Mouse (Mus musculus): ENCODE measurements around the gene Rbm26. TPM values are rescaled to one million over a fixed set of nuclear protein-coding genes. Genes with fewer than 3 reads are reported as not detected.
A peak's percentile ranks its signal among the peaks of the same experiment; 100 is the strongest.

Rbm26 gene
- polyA plus RNA-seq, 1 experiment from 2014 or later = 43.2 TPM

DNA sequence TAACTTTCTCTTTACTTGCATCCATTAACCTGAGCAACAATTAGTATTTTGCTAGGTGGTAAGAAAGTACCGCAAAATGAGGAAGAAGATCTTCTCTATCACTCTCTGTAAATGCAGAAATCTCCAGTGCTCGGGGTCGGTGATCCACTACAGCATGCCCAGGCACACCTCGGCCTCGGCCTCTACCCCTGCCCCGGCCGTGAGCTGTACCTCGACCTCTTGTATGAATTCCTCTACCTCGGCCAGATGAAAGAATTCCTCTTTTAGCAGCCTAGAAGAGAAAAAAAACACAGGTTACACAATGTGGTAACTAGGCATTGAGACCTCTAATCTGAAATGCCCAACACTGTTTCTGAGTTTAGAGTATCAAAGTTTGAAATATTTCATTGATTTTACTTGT is 52.6 kb downstream of the Rbm26 start:
- DNase-seq (ENCODE audit: low spot score) (no peak), ATAC-seq (replicated peaks; ENCODE audit: low FRiP score, low TSS enrichment, low read depth) (no peak)
- WGBS = 93% methylated on average over 9 of the region's 9 CpGs
- H3K4me2 ChIP-seq (ENCODE audit: low read length) = no peak overlapping the region
- H3K27ac ChIP-seq (ENCODE audit: low read depth) = no peak overlapping the region
- H3K4me3 ChIP-seq (ENCODE audit: low read depth, low read length) = no peak overlapping the region
- H3K4me1 ChIP-seq (replicated peaks; ENCODE audit: control insufficient read depth, insufficient read depth, low read length) = no peaks in the 10 kb centered on the region
- H3K27me3 ChIP-seq (replicated peaks; ENCODE audit: control insufficient read depth, insufficient read depth, low read length) = no peaks in the 10 kb centered on the region
- H3K36me3 ChIP-seq (ENCODE audit: control insufficient read depth, insufficient read depth, low read length) = peaks cover 77% of the 10 kb centered on the region
- H3K9ac ChIP-seq (ENCODE audit: low read length) = no peak overlapping the region
- H3K9me3 ChIP-seq (ENCODE audit: control insufficient read depth, low read length) = no peaks in the 10 kb centered on the region

DNA sequence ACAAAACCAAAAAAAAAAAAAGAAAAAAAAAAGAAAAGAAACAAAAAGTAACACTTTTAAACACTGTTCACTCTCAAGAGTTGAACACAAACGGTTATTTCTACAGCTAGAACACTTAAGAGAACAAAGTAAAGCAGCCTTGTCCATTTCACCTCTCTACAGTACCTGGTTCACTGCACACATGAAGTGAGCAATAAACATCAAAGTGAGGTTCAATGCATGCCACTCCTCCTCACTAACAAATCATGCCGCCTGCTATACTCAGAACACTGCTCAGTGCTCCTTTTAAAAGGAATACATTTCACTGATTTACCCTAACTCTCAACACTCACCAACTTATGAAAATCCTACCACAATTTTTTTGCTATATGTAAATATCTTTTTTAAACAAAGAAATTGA is 61.7 kb downstream of the Rbm26 start:
- H3K4me1 ChIP-seq (replicated peaks; ENCODE audit: control insufficient read depth, insufficient read depth, low read length) = no peaks in the 10 kb centered on the region
- H3K9me3 ChIP-seq (ENCODE audit: control insufficient read depth, low read length) = no peaks in the 10 kb centered on the region
- H3K27ac ChIP-seq (ENCODE audit: low read depth) = no peak overlapping the region
- no peak for DNase-seq (ENCODE audit: low spot score)
- H3K27me3 ChIP-seq (replicated peaks; ENCODE audit: control insufficient read depth, insufficient read depth, low read length) = no peaks in the 10 kb centered on the region
- H3K4me3 ChIP-seq (ENCODE audit: low read depth, low read length) = no peak overlapping the region
- no peak overlapping the region for H3K4me2 ChIP-seq (ENCODE audit: low read length)
- no peak for ATAC-seq (replicated peaks; ENCODE audit: low FRiP score, low TSS enrichment, low read depth)
- 87% methylated on average over 2 of the region's 2 CpGs for WGBS
- H3K9ac ChIP-seq (ENCODE audit: low read length) = no peak overlapping the region
- H3K36me3 ChIP-seq (ENCODE audit: control insufficient read depth, insufficient read depth, low read length) = peaks cover 46% of the 10 kb centered on the region

DNA sequence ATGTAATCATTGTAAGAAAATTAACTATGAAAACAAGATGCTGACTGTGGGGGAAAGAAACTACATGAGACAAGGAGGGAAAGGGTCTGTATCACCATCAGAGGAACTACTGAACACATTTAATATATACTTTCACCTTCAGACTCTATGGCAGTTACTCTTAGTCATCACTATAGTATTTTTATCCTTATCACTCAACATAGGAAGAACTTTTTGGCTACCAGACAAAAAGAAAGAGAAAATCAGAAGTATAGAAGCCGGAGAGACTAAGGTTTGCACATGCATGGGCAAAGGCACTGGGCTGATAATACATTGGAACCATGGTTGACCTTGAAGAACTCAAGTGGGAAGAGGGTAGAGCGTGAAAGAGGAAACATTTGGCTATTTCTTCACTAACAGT is 70.9 kb downstream of the Rbm26 start:
- Histone ChIP-seq H3K4me3 (ENCODE audit: low read depth, low read length) (no peak overlapping the region), H3K4me2 (ENCODE audit: low read length) (no peak overlapping the region), H3K4me1 (replicated peaks; ENCODE audit: control insufficient read depth, insufficient read depth, low read length) (no peaks in the 10 kb centered on the region), H3K27ac (ENCODE audit: low read depth) (no peak overlapping the region), H3K9me3 (ENCODE audit: control insufficient read depth, low read length) (no peaks in the 10 kb centered on the region), H3K36me3 (ENCODE audit: control insufficient read depth, insufficient read depth, low read length) (peaks cover 21% of the 10 kb centered on the region), H3K9ac (ENCODE audit: low read length) (no peak overlapping the region), H3K27me3 (replicated peaks; ENCODE audit: control insufficient read depth, insufficient read depth, low read length) (no peaks in the 10 kb centered on the region)
- DNase-seq (ENCODE audit: low spot score) (no peak), ATAC-seq (replicated peaks; ENCODE audit: low FRiP score, low TSS enrichment, low read depth) (no peak)
- WGBS = 99% methylated on average over 2 of the region's 2 CpGs

DNA sequence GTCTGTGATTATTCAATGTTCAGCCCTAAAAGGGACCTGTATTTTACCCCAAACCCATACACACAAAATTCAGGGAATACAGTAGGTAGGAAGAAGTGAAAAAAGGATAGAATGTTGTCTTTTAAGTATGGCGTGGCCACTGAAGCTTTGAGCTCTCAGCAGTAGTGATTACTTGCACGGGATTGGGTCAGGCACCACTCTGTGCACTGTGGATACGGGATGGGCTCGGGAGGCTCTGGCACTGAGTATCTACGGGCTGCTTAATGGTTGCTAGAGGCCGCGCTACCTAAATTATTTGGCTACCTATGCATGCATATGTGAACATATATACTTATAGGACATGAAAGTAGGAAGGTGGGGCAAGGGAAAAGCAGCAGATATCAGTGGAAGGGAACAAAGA is 78.3 kb downstream of the Rbm26 start:
- no peak overlapping the region for H3K4me3 ChIP-seq (ENCODE audit: low read depth, low read length)
- H3K27ac ChIP-seq (ENCODE audit: low read depth) = no peak overlapping the region
- DNase-seq (ENCODE audit: low spot score) (peak; percentile 45), ATAC-seq (replicated peaks; ENCODE audit: low FRiP score, low TSS enrichment, low read depth) (0 out of 2 replicates have a peak, but pooled peaks have one; percentile 34)
- H3K36me3 ChIP-seq (ENCODE audit: control insufficient read depth, insufficient read depth, low read length) = 0 out of 2 replicates have a peak, but pooled peaks cover 2% of the 10 kb centered on the region
- no peaks in the 10 kb centered on the region for H3K27me3 ChIP-seq (replicated peaks; ENCODE audit: control insufficient read depth, insufficient read depth, low read length)
- WGBS = 79% methylated on average over 7 of the region's 7 CpGs
- no peak overlapping the region for H3K9ac ChIP-seq (ENCODE audit: low read length)
- no peaks in the 10 kb centered on the region for H3K4me1 ChIP-seq (replicated peaks; ENCODE audit: control insufficient read depth, insufficient read depth, low read length)
- H3K9me3 ChIP-seq (ENCODE audit: control insufficient read depth, low read length) = no peaks in the 10 kb centered on the region
- no peak overlapping the region for H3K4me2 ChIP-seq (ENCODE audit: low read length)

DNA sequence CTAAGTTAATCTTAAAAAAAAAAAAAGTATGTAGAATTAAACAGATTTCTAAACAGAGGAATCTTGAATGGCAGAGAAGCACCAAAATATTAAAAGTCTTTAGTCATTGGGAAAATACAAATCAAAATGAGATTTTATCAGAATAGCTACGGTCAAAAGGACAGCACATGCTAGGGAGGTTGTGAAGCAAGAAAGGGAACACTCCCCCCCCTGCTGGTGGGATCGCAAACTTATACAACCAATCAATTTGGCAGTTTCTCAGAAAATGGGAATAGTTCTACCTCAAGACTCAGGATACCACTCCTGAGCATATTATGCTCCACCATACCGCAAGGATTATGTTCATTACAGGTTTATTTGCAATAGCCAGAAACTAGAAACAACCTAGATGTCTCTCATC is 80.9 kb downstream of the Rbm26 start:
- Histone ChIP-seq H3K9me3 (ENCODE audit: control insufficient read depth, low read length) (no peaks in the 10 kb centered on the region), H3K4me3 (ENCODE audit: low read depth, low read length) (no peak overlapping the region), H3K27me3 (replicated peaks; ENCODE audit: control insufficient read depth, insufficient read depth, low read length) (no peaks in the 10 kb centered on the region), H3K4me1 (replicated peaks; ENCODE audit: control insufficient read depth, insufficient read depth, low read length) (no peaks in the 10 kb centered on the region), H3K36me3 (ENCODE audit: control insufficient read depth, insufficient read depth, low read length) (no peaks in the 10 kb centered on the region), H3K4me2 (ENCODE audit: low read length) (no peak overlapping the region), H3K9ac (ENCODE audit: low read length) (no peak overlapping the region), H3K27ac (ENCODE audit: low read depth) (no peak overlapping the region)
- ATAC-seq (replicated peaks; ENCODE audit: low FRiP score, low TSS enrichment, low read depth) = no peak
- DNase-seq (ENCODE audit: low spot score) = peak; percentile 18
- WGBS = 46% methylated on average over 3 of the region's 3 CpGs

DNA sequence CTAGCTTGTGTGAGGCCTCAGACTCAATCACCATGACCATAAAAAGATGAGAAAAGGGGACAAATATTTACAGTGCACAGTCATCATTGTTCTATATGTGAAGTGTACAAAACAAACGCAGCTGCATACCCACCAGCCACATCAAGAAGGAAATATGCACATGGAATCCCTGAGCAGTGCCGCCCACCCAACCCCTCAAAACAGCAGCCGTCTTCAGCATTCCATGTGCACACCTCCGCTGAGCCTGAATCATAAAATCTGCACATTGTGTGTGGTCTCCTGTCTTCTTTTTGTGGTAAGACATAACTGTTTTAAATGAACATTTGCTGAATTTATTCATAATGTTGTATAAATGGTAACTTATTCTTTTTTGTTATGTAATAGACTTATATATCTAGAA is 90.1 kb downstream of the Rbm26 start:
- H3K9me3 ChIP-seq (ENCODE audit: control insufficient read depth, low read length) = no peaks in the 10 kb centered on the region
- no peak overlapping the region for H3K4me3 ChIP-seq (ENCODE audit: low read depth, low read length)
- no peak overlapping the region for H3K9ac ChIP-seq (ENCODE audit: low read length)
- DNase-seq (ENCODE audit: low spot score) (peak; percentile 36), ATAC-seq (replicated peaks; ENCODE audit: low FRiP score, low TSS enrichment, low read depth) (no peak)
- no peak overlapping the region for H3K4me2 ChIP-seq (ENCODE audit: low read length)
- H3K36me3 ChIP-seq (ENCODE audit: control insufficient read depth, insufficient read depth, low read length) = no peaks in the 10 kb centered on the region
- no peak overlapping the region for H3K27ac ChIP-seq (ENCODE audit: low read depth)
- H3K4me1 ChIP-seq (replicated peaks; ENCODE audit: control insufficient read depth, insufficient read depth, low read length) = no peaks in the 10 kb centered on the region
- WGBS = 77% methylated on average over 4 of the region's 4 CpGs
- no peaks in the 10 kb centered on the region for H3K27me3 ChIP-seq (replicated peaks; ENCODE audit: control insufficient read depth, insufficient read depth, low read length)

DNA sequence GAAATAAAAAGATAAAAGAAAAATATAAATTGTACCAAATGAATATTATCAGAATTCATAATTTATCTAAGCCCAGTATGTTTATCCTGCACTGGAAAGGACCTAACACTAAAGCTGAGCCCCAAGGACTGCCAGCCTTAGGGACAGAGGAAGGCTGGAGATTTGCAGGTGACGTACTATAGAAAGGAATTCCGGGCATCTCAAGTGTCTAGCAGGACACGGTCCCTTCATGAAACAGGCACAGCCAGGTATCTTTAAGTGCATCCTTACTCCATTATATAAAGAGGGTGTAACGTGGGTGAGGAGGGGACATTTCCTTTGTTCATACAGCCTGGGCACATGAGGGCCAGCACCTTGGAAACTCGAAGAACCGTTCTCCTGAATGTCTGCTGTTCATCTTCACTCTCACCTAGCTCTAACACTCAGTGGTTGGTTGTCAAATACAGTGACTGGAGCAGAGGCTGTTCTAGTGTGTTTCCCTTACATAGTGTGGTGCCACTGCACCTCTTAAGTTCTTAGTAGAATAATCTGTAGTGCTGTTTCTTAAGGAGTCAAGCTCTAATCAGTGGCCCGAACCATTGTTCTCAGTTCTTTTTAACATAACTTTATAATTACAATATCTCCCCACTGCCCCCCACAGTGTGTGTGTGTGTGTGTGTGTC is 91.7 kb downstream of the Rbm26 start:
- no peaks in the 10 kb centered on the region for H3K9me3 ChIP-seq (ENCODE audit: control insufficient read depth, low read length)
- no peaks in the 10 kb centered on the region for H3K4me1 ChIP-seq (replicated peaks; ENCODE audit: control insufficient read depth, insufficient read depth, low read length)
- ATAC-seq (replicated peaks; ENCODE audit: low FRiP score, low TSS enrichment, low read depth) (0 out of 2 replicates have a peak, but pooled peaks have one; percentile 50), DNase-seq (ENCODE audit: low spot score) (peak; percentile 46)
- no peaks in the 10 kb centered on the region for H3K27me3 ChIP-seq (replicated peaks; ENCODE audit: control insufficient read depth, insufficient read depth, low read length)
- whole genome bisulfite sequencing = 55% methylated on average over 7 of the region's 7 CpGs
- no peak overlapping the region for H3K4me2 ChIP-seq (ENCODE audit: low read length)
- no peak overlapping the region for H3K27ac ChIP-seq (ENCODE audit: low read depth)
- no peak overlapping the region for H3K4me3 ChIP-seq (ENCODE audit: low read depth, low read length)
- no peak overlapping the region for H3K9ac ChIP-seq (ENCODE audit: low read length)
- H3K36me3 ChIP-seq (ENCODE audit: control insufficient read depth, insufficient read depth, low read length) = no peaks in the 10 kb centered on the region

DNA sequence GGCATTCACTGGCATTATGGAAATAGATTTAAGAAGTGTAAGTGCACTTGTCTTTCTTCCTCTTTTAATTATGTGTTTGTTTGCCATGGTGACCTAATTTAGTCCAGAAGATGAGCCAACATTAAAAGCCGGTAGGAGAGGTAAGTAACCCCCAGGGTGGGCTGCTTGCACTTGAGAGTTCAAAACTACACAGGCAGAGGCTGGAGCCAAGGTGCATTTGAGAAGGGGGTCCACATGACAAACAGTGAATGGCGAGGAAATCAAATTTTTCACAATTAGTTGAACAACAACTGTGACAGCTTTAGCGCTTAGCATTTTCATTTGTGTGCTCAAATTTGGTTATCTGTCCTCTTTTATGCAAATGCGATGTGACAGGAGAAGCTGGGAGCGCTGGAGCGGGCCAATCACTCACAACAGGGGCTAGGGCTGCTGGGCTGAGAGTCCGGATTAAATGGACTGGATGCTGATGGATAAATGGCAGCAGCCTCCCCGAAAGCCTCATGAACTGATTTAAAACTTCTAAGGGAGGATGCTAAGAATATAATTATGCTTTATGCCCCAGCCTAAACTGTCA is 92.3 kb downstream of the Rbm26 start:
- 58% methylated on average over 8 of the region's 8 CpGs for WGBS
- Histone ChIP-seq H3K36me3 (ENCODE audit: control insufficient read depth, insufficient read depth, low read length) (no peaks in the 10 kb centered on the region), H3K9me3 (ENCODE audit: control insufficient read depth, low read length) (no peaks in the 10 kb centered on the region), H3K4me1 (replicated peaks; ENCODE audit: control insufficient read depth, insufficient read depth, low read length) (no peaks in the 10 kb centered on the region), H3K27ac (ENCODE audit: low read depth) (no peak overlapping the region), H3K4me2 (ENCODE audit: low read length) (no peak overlapping the region), H3K4me3 (ENCODE audit: low read depth, low read length) (no peak overlapping the region), H3K27me3 (replicated peaks; ENCODE audit: control insufficient read depth, insufficient read depth, low read length) (no peaks in the 10 kb centered on the region), H3K9ac (ENCODE audit: low read length) (no peak overlapping the region)
- ATAC-seq (replicated peaks; ENCODE audit: low FRiP score, low TSS enrichment, low read depth) (no peak), DNase-seq (ENCODE audit: low spot score) (peak; percentile 18)

DNA sequence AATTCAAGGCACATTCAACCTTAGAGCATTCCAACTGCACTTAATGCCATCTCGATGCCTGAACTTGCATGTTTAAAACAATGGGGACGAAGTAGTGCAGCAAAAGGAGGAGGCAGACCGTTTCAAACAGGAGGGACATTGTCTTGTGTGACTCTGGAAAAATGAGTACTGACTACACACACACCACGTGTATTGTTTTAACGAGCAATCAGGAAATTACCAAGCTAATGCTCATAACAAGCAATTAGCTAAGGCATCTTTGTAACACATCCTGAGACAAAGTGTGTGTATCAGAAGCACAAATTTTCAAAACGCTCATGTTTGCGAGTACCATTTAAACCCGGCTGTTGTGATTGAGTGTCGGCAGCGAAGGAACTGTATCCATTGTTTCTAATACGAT is 93.0 kb downstream of the Rbm26 start:
- Histone ChIP-seq H3K9ac (ENCODE audit: low read length) (no peak overlapping the region), H3K27ac (ENCODE audit: low read depth) (no peak overlapping the region), H3K27me3 (replicated peaks; ENCODE audit: control insufficient read depth, insufficient read depth, low read length) (no peaks in the 10 kb centered on the region), H3K4me1 (replicated peaks; ENCODE audit: control insufficient read depth, insufficient read depth, low read length) (no peaks in the 10 kb centered on the region), H3K36me3 (ENCODE audit: control insufficient read depth, insufficient read depth, low read length) (no peaks in the 10 kb centered on the region), H3K4me2 (ENCODE audit: low read length) (no peak overlapping the region), H3K4me3 (ENCODE audit: low read depth, low read length) (no peak overlapping the region), H3K9me3 (ENCODE audit: control insufficient read depth, low read length) (no peaks in the 10 kb centered on the region)
- 87% methylated on average over 11 of the region's 11 CpGs for WGBS
- no peak for ATAC-seq (replicated peaks; ENCODE audit: low FRiP score, low TSS enrichment, low read depth)
- DNase-seq (ENCODE audit: low spot score) = peak; percentile 28
